Mouse (Mus musculus) E14TG2a.4 (cell line): Measurements from ENCODE around the gene Taf11.

Source experiments
- CTCF ChIP-seq: conservative IDR thresholded peaks from 2 replicates; pipeline ENCODE4 v1.5.1; 2014; ENCODE audit warnings: low read length
- NANOG ChIP-seq: IDR thresholded peaks from 2 replicates; pipeline ENCODE4 v1.6.1; 2014; ENCODE audit warnings: borderline replicate concordance, low read length, mixed read lengths
- POU5F1 ChIP-seq: IDR thresholded peaks from 2 replicates; pipeline ENCODE4 v1.6.1; 2014; ENCODE audit warnings: low read length, borderline replicate concordance

DNA sequence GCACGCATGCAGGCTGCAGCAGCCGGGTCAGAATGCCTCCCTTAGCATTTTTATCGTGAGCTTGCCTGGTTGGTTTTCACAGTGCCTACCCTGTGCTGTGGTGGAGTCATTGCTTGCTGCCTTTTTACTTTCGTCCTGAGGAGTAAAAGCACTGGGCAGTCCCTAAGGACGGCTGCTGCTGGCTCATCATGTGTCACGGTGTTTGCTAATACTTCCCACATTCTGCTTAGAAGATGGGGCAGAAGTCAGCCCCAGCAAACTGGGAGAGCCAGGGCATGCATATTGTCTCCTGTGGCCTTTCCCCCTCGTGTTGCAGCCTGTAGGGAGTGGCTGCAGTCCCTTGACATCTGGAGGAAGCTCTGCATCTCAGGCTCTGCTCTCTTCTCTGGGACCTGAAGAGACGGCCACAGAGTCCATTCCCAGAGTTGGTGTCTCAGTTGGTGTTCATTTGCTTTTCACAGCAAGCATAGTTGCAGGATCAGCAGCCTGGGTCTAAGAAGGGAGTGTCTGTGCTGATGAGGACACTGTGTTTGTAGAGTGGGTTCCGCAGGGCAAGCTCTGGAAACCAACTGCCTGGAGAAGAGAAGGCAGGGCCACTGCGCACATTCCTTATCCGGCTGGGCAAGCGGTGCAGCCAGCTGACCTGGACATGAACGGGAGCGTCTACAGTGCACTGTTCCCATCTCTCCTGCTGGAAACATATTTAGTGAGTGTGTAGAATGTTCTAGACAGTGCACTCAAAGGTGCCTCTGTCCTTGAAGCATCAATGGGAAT is 45.2 kb upstream of the Taf11 start:
- TF ChIP-seq CTCF, result no peak
- no peak for TF ChIP-seq NANOG
- TF ChIP-seq POU5F1, result no peak
